Mouse (Mus musculus) heart, embryonic 11.5 days (tissue): ENCODE measurements around the gene Rmdn2. TPM values are rescaled to one million over a fixed set of nuclear protein-coding genes. Genes with fewer than 3 reads are reported as not detected.

Source experiments
- ATAC-seq: fragments of 200-750 bp; cut with Nextera tagmentation; replicated peaks from 2 replicates; pipeline ENCODE4 v1.8.0; 2017; ENCODE audit warnings: moderate library complexity; ENCODE audit not compliant: insufficient number of reproducible peaks, low FRiP score, low TSS enrichment
- H3K27ac ChIP-seq: fragments of 300-500 bp; sonication (generic); 2 replicates; pipeline ENCODE4 v1.5.1; 2014; ENCODE audit warnings: mild to moderate bottlenecking, low read depth, low read length
- H3K27me3 ChIP-seq: fragments of 300-500 bp; sonication (generic); 2 replicates; pipeline ENCODE4 v1.6.1; 2014; ENCODE audit warnings: mild to moderate bottlenecking, low read length, mixed read lengths; ENCODE audit not compliant: control insufficient read depth, insufficient read depth
- H3K36me3 ChIP-seq: fragments of 300-500 bp; sonication (generic); 2 replicates; pipeline ENCODE4 v1.6.1; 2014; ENCODE audit warnings: mild to moderate bottlenecking, low read length, moderate library complexity, mixed read lengths; ENCODE audit not compliant: control insufficient read depth, insufficient read depth
- H3K4me1 ChIP-seq: fragments of 300-500 bp; sonication (generic); 2 replicates; pipeline ENCODE4 v1.6.1; 2014; ENCODE audit warnings: low read length; ENCODE audit not compliant: control insufficient read depth, insufficient read depth
- H3K4me2 ChIP-seq: fragments of 300-500 bp; sonication (generic); 2 replicates; pipeline ENCODE4 v1.6.1; 2014; ENCODE audit warnings: mild to moderate bottlenecking, moderate library complexity
- H3K4me3 ChIP-seq: fragments of 300-500 bp; sonication (generic); 2 replicates; pipeline ENCODE4 v1.5.1; 2014; ENCODE audit warnings: low read depth, low read length
- H3K9ac ChIP-seq: fragments of 300-500 bp; sonication (generic); 2 replicates; pipeline ENCODE4 v1.6.1; 2014; ENCODE audit warnings: mild to moderate bottlenecking, low read depth, low read length, moderate library complexity
- H3K9me3 ChIP-seq: fragments of 300-500 bp; sonication (generic); replicated peaks from 2 replicates; pipeline ENCODE4 v1.6.1; 2016; ENCODE audit warnings: low read length; ENCODE audit not compliant: control insufficient read depth
- WGBS: fragments of 180-500 bp; shearing (Covaris S2); extraction: QIAGEN DNeasy Blood & Tissue Kit; methylation state at CpG from one replicate; pipeline ENCODE4 v1.1.7; 2014; ENCODE audit not compliant: insufficient replicate concordance; 5-methylcytosine and 5-hydroxymethylcytosine counted together
- polyA plus RNA-seq: library from polyadenylated mRNA; unstranded; fragments of >200 nt; fragmentation: Nextera tagmentation; extraction: Ambion mirVana; gene quantifications from 2 replicates; pipeline ENCODE4 v1.2.1, GENCODE M21; 2014

Gene Rmdn2
- polyA plus RNA-seq, 1 experiment from 2014 or later = 20.2 TPM

DNA sequence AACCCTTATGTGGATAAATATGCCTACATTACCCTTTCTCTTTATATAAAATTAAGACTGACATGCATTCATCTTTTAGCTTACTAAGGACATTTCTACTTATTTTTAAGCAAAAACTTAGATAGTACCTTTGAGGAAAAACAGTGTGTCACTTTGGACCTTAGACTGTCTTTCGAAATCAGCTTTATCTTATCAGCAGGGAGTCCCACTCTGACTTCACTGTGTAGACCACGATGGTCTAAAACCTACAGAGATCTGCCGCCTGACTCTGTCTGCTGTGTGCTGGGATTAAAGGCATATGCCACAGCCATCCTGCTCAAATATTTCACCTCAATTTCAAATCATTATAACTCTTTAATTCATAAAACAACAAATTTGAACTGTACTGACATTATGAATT is 46.8 kb downstream of the Rmdn2 start:
- H3K4me2 ChIP-seq = no peak overlapping the region
- H3K9me3 ChIP-seq = no peaks in the 10 kb centered on the region
- H3K4me3 ChIP-seq = no peak overlapping the region
- no peak overlapping the region for H3K27ac ChIP-seq
- no peaks in the 10 kb centered on the region for H3K27me3 ChIP-seq
- 0 out of 2 replicates have a peak, but pooled peaks cover 3% of the 10 kb centered on the region for H3K4me1 ChIP-seq
- whole genome bisulfite sequencing = 16% methylated on average over 3 of the region's 3 CpGs
- H3K36me3 ChIP-seq = no peaks in the 10 kb centered on the region
- no peak overlapping the region for H3K9ac ChIP-seq
- ATAC-seq = no peak

DNA sequence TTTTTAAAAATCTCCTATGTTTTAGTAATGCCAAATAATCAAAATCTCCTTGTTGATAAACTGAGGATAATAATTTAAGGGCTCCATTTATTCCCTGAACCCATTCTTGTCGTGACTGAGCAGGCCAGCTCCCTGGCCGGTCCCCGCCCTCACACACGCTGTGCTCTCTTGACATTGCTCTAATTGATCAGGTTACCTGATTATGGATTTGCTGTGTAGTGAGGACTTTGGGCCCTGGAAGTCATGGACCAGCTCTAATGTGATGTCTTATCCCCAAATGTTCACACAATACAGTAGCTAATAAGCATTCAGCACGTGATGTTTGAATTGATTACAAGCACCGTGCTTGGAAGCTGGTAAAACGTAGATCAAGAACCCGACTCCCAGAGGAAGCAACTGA is 47.2 kb downstream of the Rmdn2 start:
- 0 out of 2 replicates have a peak, but pooled peaks cover 3% of the 10 kb centered on the region for H3K4me1 ChIP-seq
- no peaks in the 10 kb centered on the region for H3K9me3 ChIP-seq
- no peaks in the 10 kb centered on the region for H3K36me3 ChIP-seq
- H3K4me3 ChIP-seq = no peak overlapping the region
- no peaks in the 10 kb centered on the region for H3K27me3 ChIP-seq
- H3K4me2 ChIP-seq = no peak overlapping the region
- no peak overlapping the region for H3K27ac ChIP-seq
- no peak overlapping the region for H3K9ac ChIP-seq
- 65% methylated on average over 8 of the region's 8 CpGs for WGBS
- no peak for ATAC-seq

GRCm38 (mm10) chr17:79661387-79661786 is 49.7 kb downstream of the Rmdn2 start:
- no peaks in the 10 kb centered on the region for H3K9me3 ChIP-seq
- 42% methylated on average over 7 of the region's 7 CpGs for WGBS
- no peaks in the 10 kb centered on the region for H3K36me3 ChIP-seq
- no peak for ATAC-seq
- H3K4me2 ChIP-seq = no peak overlapping the region
- no peak overlapping the region for H3K4me3 ChIP-seq
- no peak overlapping the region for H3K27ac ChIP-seq
- H3K9ac ChIP-seq = no peak overlapping the region
- H3K4me1 ChIP-seq = 0 out of 2 replicates have a peak, but pooled peaks cover 3% of the 10 kb centered on the region
- H3K27me3 ChIP-seq = no peaks in the 10 kb centered on the region

GRCm38 (mm10) chr17:79661848-79662247 is 50.2 kb downstream of the Rmdn2 start:
- Histone ChIP-seq H3K27ac (no peak overlapping the region), H3K9me3 (no peaks in the 10 kb centered on the region), H3K4me1 (0 out of 2 replicates have a peak, but pooled peaks cover 3% of the 10 kb centered on the region), H3K27me3 (no peaks in the 10 kb centered on the region), H3K9ac (no peak overlapping the region), H3K4me3 (no peak overlapping the region), H3K4me2 (no peak overlapping the region), H3K36me3 (no peaks in the 10 kb centered on the region)
- 76% methylated on average over 9 of the region's 9 CpGs for WGBS
- no peak for ATAC-seq

- H3K27me3 ChIP-seq = no peaks in the 10 kb centered on the region
- H3K9ac ChIP-seq = no peak overlapping the region
- no peak overlapping the region for H3K4me2 ChIP-seq
- H3K4me3 ChIP-seq = no peak overlapping the region
- H3K4me1 ChIP-seq = no peaks in the 10 kb centered on the region
- no peak overlapping the region for H3K27ac ChIP-seq
- no peak for ATAC-seq
- H3K9me3 ChIP-seq = no peaks in the 10 kb centered on the region
- H3K36me3 ChIP-seq = no peaks in the 10 kb centered on the region
- 26% methylated on average over 3 of the region's 3 CpGs for WGBS
These were observed 51.9 kb downstream of the Rmdn2 start for GRCm38 (mm10) chr17:79663393-79664105.

DNA sequence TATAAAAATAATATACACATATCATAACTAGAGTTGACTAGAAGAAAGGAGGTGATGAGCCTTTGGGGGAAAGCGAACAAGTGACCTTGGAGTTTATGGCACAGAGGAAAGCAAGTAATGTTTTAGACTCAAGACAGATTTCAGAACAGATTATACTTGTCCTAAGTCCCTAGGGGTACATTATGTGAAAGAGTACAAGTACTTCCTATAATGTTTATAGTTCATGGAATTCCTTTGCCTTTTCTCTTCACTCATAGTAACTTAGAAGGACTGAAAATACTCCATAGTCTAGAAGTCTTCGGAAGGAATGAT is 52.4 kb downstream of the Rmdn2 start:
- no peak overlapping the region for H3K4me3 ChIP-seq
- 83% methylated on average over 2 of the region's 2 CpGs for WGBS
- ATAC-seq = no peak
- no peaks in the 10 kb centered on the region for H3K36me3 ChIP-seq
- H3K9me3 ChIP-seq = no peaks in the 10 kb centered on the region
- H3K4me2 ChIP-seq = no peak overlapping the region
- H3K27ac ChIP-seq = no peak overlapping the region
- no peaks in the 10 kb centered on the region for H3K27me3 ChIP-seq
- no peak overlapping the region for H3K9ac ChIP-seq
- no peaks in the 10 kb centered on the region for H3K4me1 ChIP-seq

- Histone ChIP-seq H3K36me3 (no peaks in the 10 kb centered on the region), H3K9ac (no peak overlapping the region), H3K9me3 (no peaks in the 10 kb centered on the region), H3K4me2 (no peak overlapping the region), H3K27me3 (no peaks in the 10 kb centered on the region), H3K4me1 (no peaks in the 10 kb centered on the region), H3K27ac (no peak overlapping the region), H3K4me3 (no peak overlapping the region)
- ATAC-seq = no peak
- WGBS = 46% methylated on average over 2 of the region's 2 CpGs
These were observed 59.2 kb downstream of the Rmdn2 start for GRCm38 (mm10) chr17:79670837-79671236.

DNA sequence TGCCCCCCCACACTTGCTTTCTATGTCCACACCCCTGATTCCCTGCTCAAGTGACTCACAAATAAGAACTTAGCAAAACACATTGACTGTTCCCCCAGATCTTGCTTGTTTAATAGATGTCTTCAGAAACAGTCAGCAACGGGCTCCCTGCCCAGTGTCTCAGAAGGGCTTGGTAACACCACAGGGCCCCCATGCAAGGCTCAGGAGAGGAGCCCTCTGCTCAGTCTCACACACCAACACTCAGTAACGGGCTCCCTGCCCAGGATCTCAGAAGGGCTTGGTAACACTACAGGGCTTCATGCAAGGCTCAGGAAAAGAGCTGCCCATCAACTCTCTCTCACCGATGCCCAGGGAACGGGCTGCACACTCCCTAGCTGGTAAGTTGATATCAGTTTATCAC is 83.4 kb downstream of the Rmdn2 start:
- no peaks in the 10 kb centered on the region for H3K9me3 ChIP-seq
- no peaks in the 10 kb centered on the region for H3K27me3 ChIP-seq
- ATAC-seq = no peak
- no peak overlapping the region for H3K4me3 ChIP-seq
- no peak overlapping the region for H3K9ac ChIP-seq
- H3K36me3 ChIP-seq = no peaks in the 10 kb centered on the region
- H3K27ac ChIP-seq = no peak overlapping the region
- H3K4me1 ChIP-seq = no peaks in the 10 kb centered on the region
- no peak overlapping the region for H3K4me2 ChIP-seq
- 70% methylated on average over 4 of the region's 4 CpGs for WGBS

GRCm38 (mm10) chr17:79695541-79695940 is 83.9 kb downstream of the Rmdn2 start:
- no peaks in the 10 kb centered on the region for H3K27me3 ChIP-seq
- H3K9ac ChIP-seq = no peak overlapping the region
- no peaks in the 10 kb centered on the region for H3K36me3 ChIP-seq
- no peak for ATAC-seq
- no peak overlapping the region for H3K4me3 ChIP-seq
- 84% methylated on average over 6 of the region's 6 CpGs for WGBS
- H3K4me1 ChIP-seq = no peaks in the 10 kb centered on the region
- no peak overlapping the region for H3K27ac ChIP-seq
- no peaks in the 10 kb centered on the region for H3K9me3 ChIP-seq
- no peak overlapping the region for H3K4me2 ChIP-seq
